Mouse (Mus musculus) CH12F3 (cell line): ENCODE data around the gene Fam19a3.

ENCODE experiments used
- in situ Hi-C: fragments of 300-500 bp; cut with MboI; formaldehyde crosslinking; loops from 2 replicates; pipeline ENCODE4 v1.14.3; 2020; ENCODE audit warnings: low sequenced_read_pairs

The Fam19a3 gene

GRCm38 (mm10) chr3:104792360-104793270, 11.0 kb upstream of the Fam19a3 start:
- in situ Hi-C loops, result no loop called here

- in situ Hi-C loops, result no loop called here
These were observed 10.0 kb upstream of the Fam19a3 start for GRCm38 (mm10) chr3:104791671-104792070.

- in situ Hi-C loops, result no loop called here
These were observed 9.4 kb upstream of the Fam19a3 start for GRCm38 (mm10) chr3:104791017-104791416.

GRCm38 (mm10) chr3:104790401-104790937, 8.8 kb upstream of the Fam19a3 start:
- in situ Hi-C loops, result no loop called here

- in situ Hi-C loops, result no loop called here
These were observed 8.2 kb upstream of the Fam19a3 start for GRCm38 (mm10) chr3:104789822-104790221.

GRCm38 (mm10) chr3:104789312-104789605, 7.6 kb upstream of the Fam19a3 start:
- in situ Hi-C loops, result no loop called here

GRCm38 (mm10) chr3:104788561-104789311, 7.1 kb upstream of the Fam19a3 start:
- in situ Hi-C loops, result no loop called here

- in situ Hi-C loops, result no loop called here
These were observed 6.4 kb upstream of the Fam19a3 start, which contains the start of gene Rhoc for GRCm38 (mm10) chr3:104788075-104788474. TSS of gene Rhoc (plus strand) at chr3:104788375.

- in situ Hi-C loops, result no loop called here
These were observed 3.6 kb upstream of the Fam19a3 start for GRCm38 (mm10) chr3:104785284-104785683.

GRCm38 (mm10) chr3:104783971-104784500, 2.4 kb upstream of the Fam19a3 start:
- in situ Hi-C loops, result no loop called here

- in situ Hi-C loops, result no loop called here
These were observed 531 bp upstream of the Fam19a3 start for GRCm38 (mm10) chr3:104782061-104782681.

- in situ Hi-C loops, result no loop called here
These were observed 849 bp downstream of the Fam19a3 start, which contains the start of gene Ppm1j for GRCm38 (mm10) chr3:104780561-104781420. TSS of gene Ppm1j (plus strand) at chr3:104781056.

- in situ Hi-C loops, result no loop called here
These were observed 1.7 kb downstream of the Fam19a3 start for GRCm38 (mm10) chr3:104779949-104780348.

- in situ Hi-C loops, result no loop called here
These were observed 4.3 kb downstream of the Fam19a3 start for GRCm38 (mm10) chr3:104777342-104777741.

GRCm38 (mm10) chr3:104773301-104773700, 8.3 kb downstream of the Fam19a3 start:
- in situ Hi-C loops, result loop anchor here (25.0 kb wide), 1 partner anchor 289 kb away; the partner anchor contains the start of genes 4930564D02Rik and Cttnbp2nl

GRCm38 (mm10) chr3:104771460-104771859, 10.2 kb downstream of the Fam19a3 start:
- in situ Hi-C loops, result loop anchor here (25.0 kb wide), 1 partner anchor 291 kb away; the partner anchor contains the start of genes 4930564D02Rik and Cttnbp2nl

- in situ Hi-C loops, result loop anchor here (25.0 kb wide), 1 partner anchor 291 kb away; the partner anchor contains the start of genes 4930564D02Rik and Cttnbp2nl
These were observed 10.7 kb downstream of the Fam19a3 start for GRCm38 (mm10) chr3:104770918-104771317.

- in situ Hi-C loops, result loop anchor here (25.0 kb wide), 1 partner anchor 292 kb away; the partner anchor contains the start of genes 4930564D02Rik and Cttnbp2nl
These were observed 11.6 kb downstream of the Fam19a3 start for GRCm38 (mm10) chr3:104770035-104770434.

GRCm38 (mm10) chr3:104769135-104769534, 12.5 kb downstream of the Fam19a3 start:
- in situ Hi-C loops, result loop anchor here (25.0 kb wide), 1 partner anchor 293 kb away; the partner anchor contains the start of genes 4930564D02Rik and Cttnbp2nl
